Mouse (Mus musculus) limb, embryonic 11.5 days (tissue): ENCODE data around the gene Jazf1. TPM values are rescaled to one million over a fixed set of nuclear protein-coding genes. Genes with fewer than 3 reads are reported as not detected.

Experiments
- ATAC-seq: fragments of 200-750 bp; cut with Nextera tagmentation; 2 replicates; pipeline ENCODE4 v1.8.0; 2017; ENCODE audit warnings: low read depth; ENCODE audit not compliant: insufficient number of reproducible peaks, low FRiP score, low TSS enrichment
- DNase-seq: peaks from one replicate; pipeline ENCODE4 v3.0.0-alpha.2; 2015; ENCODE audit warnings: low spot score
- H3K27ac ChIP-seq: fragments of 300-500 bp; sonication (generic); replicated peaks from 2 replicates; pipeline ENCODE4 v1.5.1; 2014; ENCODE audit warnings: low read depth, mild to moderate bottlenecking, low read length
- H3K27me3 ChIP-seq: fragments of 300-500 bp; sonication (generic); 2 replicates; pipeline ENCODE4 v1.6.1; 2014; ENCODE audit warnings: mild to moderate bottlenecking, low read length, mixed read lengths; ENCODE audit not compliant: control insufficient read depth, insufficient read depth
- H3K36me3 ChIP-seq: fragments of 300-500 bp; sonication (generic); 2 replicates; pipeline ENCODE4 v1.6.1; 2014; ENCODE audit warnings: mild to moderate bottlenecking, low read length, moderate library complexity, mixed read lengths; ENCODE audit not compliant: control insufficient read depth, insufficient read depth
- H3K4me1 ChIP-seq: fragments of 300-500 bp; sonication (generic); 2 replicates; pipeline ENCODE4 v1.6.1; 2014; ENCODE audit warnings: low read length, mixed read lengths; ENCODE audit not compliant: control insufficient read depth, insufficient read depth
- H3K4me2 ChIP-seq: fragments of 300-500 bp; sonication (generic); 2 replicates; pipeline ENCODE4 v1.6.1; 2014; ENCODE audit warnings: low read depth, mild to moderate bottlenecking, moderate library complexity; ENCODE audit not compliant: severe bottlenecking
- H3K4me3 ChIP-seq: fragments of 300-500 bp; sonication (generic); 2 replicates; pipeline ENCODE4 v1.5.1; 2014; ENCODE audit warnings: low read depth, low read length
- H3K9ac ChIP-seq: fragments of 300-500 bp; sonication (generic); 2 replicates; pipeline ENCODE4 v1.6.1; 2014; ENCODE audit warnings: mild to moderate bottlenecking, low read length
- H3K9me3 ChIP-seq: fragments of 300-500 bp; sonication (generic); 2 replicates; pipeline ENCODE4 v1.6.1; 2016; ENCODE audit warnings: low read length; ENCODE audit not compliant: control insufficient read depth
- WGBS: fragments of 180-500 bp; shearing (Covaris S2); extraction: QIAGEN DNeasy Blood & Tissue Kit; methylation state at CpG from one replicate; pipeline ENCODE4 v1.1.7; 2014; 5-methylcytosine and 5-hydroxymethylcytosine counted together
- polyA plus RNA-seq: library from polyadenylated mRNA; unstranded; fragments of >200 nt; fragmentation: Nextera tagmentation; extraction: Ambion mirVana; gene quantifications from 2 replicates; pipeline ENCODE4 v1.2.1, GENCODE M21; 2014

Jazf1 gene
- polyA plus RNA-seq, 1 experiment from 2014 or later, result 6.5 TPM

- Histone ChIP-seq H3K36me3 (no peaks in the 10 kb centered on the region), H3K27ac (peak overlapping the region; percentile 63), H3K4me3 (no peak overlapping the region), H3K4me1 (peaks cover 36% of the 10 kb centered on the region), H3K9me3 (no peaks in the 10 kb centered on the region), H3K4me2 (no peak overlapping the region), H3K27me3 (no peaks in the 10 kb centered on the region), H3K9ac (no peak overlapping the region)
- ATAC-seq, result 0 out of 2 replicates have a peak, but pooled peaks have one; percentile 68
- 36% methylated on average over 8 of the region's 8 CpGs for WGBS
- DNase-seq, result peak; percentile 70
Measured at GRCm38 (mm10) chr6:52852404-52853107, 215.9 kb downstream of the Jazf1 start.

DNA sequence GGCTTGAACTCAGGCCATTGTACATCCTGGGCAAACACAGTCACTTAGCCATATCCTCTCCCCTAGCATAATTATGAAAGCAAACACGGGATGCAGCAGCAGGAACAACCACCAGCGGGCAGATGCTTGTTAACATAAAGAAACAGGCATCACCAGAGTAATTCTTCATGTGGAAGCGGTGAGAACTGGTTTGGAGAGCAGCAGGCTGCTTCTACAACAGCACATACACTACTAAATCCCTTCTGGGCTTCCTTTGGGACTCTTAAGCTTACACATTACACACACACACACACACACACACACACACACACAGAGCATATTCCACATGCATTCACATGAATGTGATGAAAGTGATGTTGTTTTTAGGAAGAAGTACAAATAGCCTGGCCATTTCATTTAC, 216.5 kb downstream of the Jazf1 start:
- Histone ChIP-seq H3K27ac (peak overlapping the region; percentile 63), H3K4me2 (no peak overlapping the region), H3K36me3 (no peaks in the 10 kb centered on the region), H3K9ac (no peak overlapping the region), H3K9me3 (no peaks in the 10 kb centered on the region), H3K4me1 (peaks cover 30% of the 10 kb centered on the region), H3K4me3 (no peak overlapping the region), H3K27me3 (no peaks in the 10 kb centered on the region)
- DNase-seq (no peak), ATAC-seq (no peak)
- 47% methylated on average over 3 of the region's 3 CpGs for WGBS

DNA sequence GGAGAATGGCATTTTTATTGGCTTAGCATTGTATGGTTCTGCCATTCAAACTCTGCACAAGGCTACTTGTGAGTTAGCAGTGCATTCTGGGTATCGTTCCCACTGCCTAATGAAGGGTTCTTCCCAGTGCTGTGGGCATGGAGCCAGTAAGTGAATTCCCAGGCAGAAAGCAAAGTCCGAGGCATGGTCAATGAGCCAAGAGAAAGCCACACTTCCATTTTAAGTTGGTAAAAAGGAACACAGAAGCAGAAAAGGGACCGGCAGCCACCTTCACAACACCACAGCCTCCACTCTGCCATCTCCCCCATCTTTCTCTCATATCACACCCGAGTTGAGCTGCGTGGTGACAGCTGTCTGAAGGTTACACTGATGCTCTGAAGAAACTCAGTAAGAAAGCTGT, 217.4 kb downstream of the Jazf1 start:
- H3K27ac ChIP-seq, result no peak overlapping the region
- 81% methylated on average over 5 of the region's 5 CpGs for WGBS
- no peak overlapping the region for H3K9ac ChIP-seq

DNA sequence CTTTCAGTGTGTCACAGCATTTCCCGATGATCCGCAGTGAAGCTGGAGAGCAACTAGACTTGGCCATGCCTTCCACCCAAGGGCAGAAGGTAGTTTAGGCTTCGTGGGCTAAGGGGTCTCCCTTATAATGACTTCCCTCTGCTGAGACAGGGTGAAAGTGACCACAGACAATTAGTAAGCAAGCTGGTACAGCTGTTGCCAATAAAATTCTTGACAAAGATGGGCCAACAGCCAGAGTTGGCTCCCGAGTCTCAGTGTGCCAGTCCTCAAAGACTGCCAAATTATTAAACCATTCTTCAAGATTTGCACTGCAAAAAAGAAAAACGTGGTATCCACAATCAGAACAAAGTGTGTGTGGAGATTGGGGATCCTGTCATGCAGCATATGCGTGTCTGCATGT, 220.2 kb downstream of the Jazf1 start:
- no peaks in the 10 kb centered on the region for H3K9me3 ChIP-seq
- no peak overlapping the region for H3K27ac ChIP-seq
- H3K9ac ChIP-seq, result no peak overlapping the region
- peaks cover 22% of the 10 kb centered on the region for H3K4me1 ChIP-seq
- no peak for ATAC-seq
- WGBS, result 64% methylated on average over 6 of the region's 6 CpGs
- no peaks in the 10 kb centered on the region for H3K27me3 ChIP-seq
- H3K36me3 ChIP-seq, result no peaks in the 10 kb centered on the region
- no peak overlapping the region for H3K4me2 ChIP-seq
- H3K4me3 ChIP-seq, result no peak overlapping the region
- DNase-seq, result no peak

More for the DNA sequence above, 217.4 kb downstream of the Jazf1 start:
- H3K9me3 ChIP-seq, result no peaks in the 10 kb centered on the region
- no peaks in the 10 kb centered on the region for H3K27me3 ChIP-seq
- H3K4me1 ChIP-seq, result peaks cover 28% of the 10 kb centered on the region
- no peaks in the 10 kb centered on the region for H3K36me3 ChIP-seq
- ATAC-seq, result no peak
- no peak overlapping the region for H3K4me3 ChIP-seq
- H3K4me2 ChIP-seq, result no peak overlapping the region
- DNase-seq, result no peak

GRCm38 (mm10) chr6:52846314-52846713, 222.1 kb downstream of the Jazf1 start:
- Histone ChIP-seq H3K9me3 (no peaks in the 10 kb centered on the region), H3K4me1 (peaks cover 12% of the 10 kb centered on the region), H3K36me3 (no peaks in the 10 kb centered on the region), H3K9ac (no peak overlapping the region), H3K4me3 (no peak overlapping the region), H3K27me3 (no peaks in the 10 kb centered on the region), H3K4me2 (no peak overlapping the region), H3K27ac (no peak overlapping the region)
- DNase-seq, result no peak
- no peak for ATAC-seq
- WGBS, result 86% methylated on average over 2 of the region's 2 CpGs

DNA sequence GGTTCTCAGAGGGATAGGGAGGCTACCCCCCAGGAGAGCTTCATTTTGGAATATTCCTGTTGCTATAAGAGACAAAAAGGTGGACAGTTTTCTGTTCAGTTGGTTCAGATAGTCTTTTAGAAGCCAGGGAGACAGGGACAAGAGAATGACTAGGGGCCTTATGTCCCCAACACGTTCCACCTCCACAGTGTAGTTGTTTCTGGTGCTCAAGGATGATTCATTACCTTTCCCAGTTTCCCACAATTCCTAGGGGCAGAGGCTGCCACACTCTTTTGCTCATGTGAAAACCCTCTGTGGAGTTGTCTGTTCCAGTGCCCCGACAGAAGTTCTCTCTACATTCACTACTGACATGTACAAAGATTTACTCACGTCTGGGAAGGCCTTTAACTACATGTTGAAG, 223.7 kb downstream of the Jazf1 start:
- 84% methylated on average over 3 of the region's 3 CpGs for WGBS

GRCm38 (mm10) chr6:52843027-52843426, 225.4 kb downstream of the Jazf1 start:
- H3K27ac ChIP-seq, result no peak overlapping the region
- WGBS, result 47% methylated on average over 4 of the region's 4 CpGs
- no peak for ATAC-seq
- H3K9me3 ChIP-seq, result no peaks in the 10 kb centered on the region
- no peak for DNase-seq
- H3K9ac ChIP-seq, result no peak overlapping the region
- H3K27me3 ChIP-seq, result no peaks in the 10 kb centered on the region
- no peak overlapping the region for H3K4me3 ChIP-seq
- peaks cover 32% of the 10 kb centered on the region for H3K4me1 ChIP-seq
- H3K4me2 ChIP-seq, result no peak overlapping the region
- H3K36me3 ChIP-seq, result no peaks in the 10 kb centered on the region

More for the DNA sequence above, 223.7 kb downstream of the Jazf1 start:
- ATAC-seq, result no peak
- no peaks in the 10 kb centered on the region for H3K27me3 ChIP-seq
- H3K9ac ChIP-seq, result no peak overlapping the region
- H3K36me3 ChIP-seq, result no peaks in the 10 kb centered on the region
- DNase-seq, result no peak
- H3K4me2 ChIP-seq, result no peak overlapping the region
- no peak overlapping the region for H3K27ac ChIP-seq
- H3K9me3 ChIP-seq, result no peaks in the 10 kb centered on the region
- no peak overlapping the region for H3K4me3 ChIP-seq
- peaks cover 19% of the 10 kb centered on the region for H3K4me1 ChIP-seq

GRCm38 (mm10) chr6:52842598-52842997, 225.8 kb downstream of the Jazf1 start:
- Histone ChIP-seq H3K27ac (no peak overlapping the region), H3K4me3 (no peak overlapping the region), H3K9me3 (no peaks in the 10 kb centered on the region), H3K9ac (no peak overlapping the region), H3K4me1 (peaks cover 36% of the 10 kb centered on the region), H3K36me3 (no peaks in the 10 kb centered on the region), H3K27me3 (no peaks in the 10 kb centered on the region), H3K4me2 (no peak overlapping the region)
- DNase-seq (no peak), ATAC-seq (no peak)
- 77% methylated on average over 6 of the region's 6 CpGs for WGBS

DNA sequence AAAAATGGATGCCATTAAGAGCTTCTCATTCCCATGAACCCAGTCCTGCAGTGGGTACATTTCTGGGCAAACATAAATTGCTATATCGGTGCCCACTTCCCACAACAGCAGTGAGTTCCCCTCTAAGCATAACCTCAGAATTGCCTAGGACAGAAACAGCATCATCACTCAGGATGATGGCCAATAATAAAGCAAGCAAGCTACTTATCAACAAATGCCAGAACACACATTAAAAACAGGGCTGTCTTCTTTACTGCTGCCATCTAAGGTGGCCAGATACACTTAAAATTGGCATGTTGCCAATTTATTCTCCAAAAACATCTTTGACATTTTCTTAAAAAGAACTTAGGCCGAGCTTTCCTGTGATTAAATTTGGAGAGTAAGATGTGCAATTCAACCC, 226.8 kb downstream of the Jazf1 start:
- Histone ChIP-seq H3K4me3 (no peak overlapping the region), H3K4me1 (peaks cover 45% of the 10 kb centered on the region), H3K4me2 (no peak overlapping the region), H3K27me3 (no peaks in the 10 kb centered on the region), H3K9ac (no peak overlapping the region), H3K27ac (no peak overlapping the region), H3K9me3 (no peaks in the 10 kb centered on the region), H3K36me3 (no peaks in the 10 kb centered on the region)
- WGBS, result 82% methylated on average over 2 of the region's 2 CpGs
- ATAC-seq (no peak), DNase-seq (no peak)
